Mouse (Mus musculus) cortical plate, adult 2 months (tissue): Measurements from ENCODE around the gene Sh3glb2.

Experiments
- CTCF ChIP-seq: fragments of 200-500 bp; IDR thresholded peaks from 2 replicates; pipeline ENCODE4 v1.5.1; 2011; ENCODE audit warnings: mild to moderate bottlenecking, control low read depth, low read length; ENCODE audit not compliant: insufficient read depth; ENCODE audit errors: extremely low read depth
- POLR2A ChIP-seq: fragments of 200-500 bp; IDR thresholded peaks from 2 replicates; pipeline ENCODE4 v1.6.1; 2011; ENCODE audit warnings: mild to moderate bottlenecking, low read length, control low read depth; ENCODE audit not compliant: insufficient read depth; ENCODE audit errors: extremely low read depth

DNA sequence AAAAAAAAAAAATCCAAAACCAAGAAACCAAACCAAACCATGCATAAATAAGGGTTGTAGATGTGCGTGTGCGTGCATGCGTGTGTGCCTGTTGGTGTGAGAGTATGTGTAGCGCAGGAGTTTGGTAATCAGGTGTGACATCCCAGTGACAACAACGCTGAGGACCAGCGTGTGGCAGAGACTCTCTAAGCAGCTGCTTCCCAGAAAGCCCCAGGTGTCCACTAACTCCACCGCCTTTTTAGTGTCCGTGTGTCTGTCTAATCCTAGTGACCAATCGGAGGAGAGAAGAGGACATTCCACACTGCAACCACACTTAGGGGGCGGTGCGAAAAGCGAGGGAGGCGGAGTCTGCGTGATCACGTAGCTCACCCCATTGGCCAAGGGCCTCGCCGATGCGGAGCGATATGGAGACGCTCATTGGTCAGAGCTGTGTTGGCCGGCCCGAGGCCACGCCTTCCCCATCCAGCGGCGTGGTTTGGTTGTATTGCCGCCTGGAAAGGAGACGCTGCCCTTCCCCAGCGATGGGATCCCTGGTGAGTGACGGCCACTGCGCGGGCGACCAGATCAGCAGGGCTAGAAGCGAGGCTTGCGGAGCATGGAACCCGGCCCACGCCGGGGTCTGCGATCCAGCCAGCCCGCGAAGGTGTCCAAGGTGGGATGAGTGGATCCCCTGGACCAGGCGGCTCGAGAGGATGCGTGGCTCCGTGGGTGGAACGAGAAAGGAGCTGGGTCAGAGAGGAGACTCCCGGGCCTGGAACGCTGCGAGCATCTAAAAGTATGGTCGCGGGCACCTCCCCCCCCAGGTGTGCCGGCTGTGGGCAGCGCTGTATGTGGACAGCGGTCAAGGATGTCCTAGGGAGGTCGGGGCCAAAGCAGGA lies 4.9 kb upstream of the Sh3glb2 start, which contains the start of gene Miga2:
- TF ChIP-seq CTCF (no peak), POLR2A (peak; percentile 89)
